ENCODE assay signal across 29 mouse cellular contexts in genomic region chr17:75248632-75249031, GRCm38 (mm10).
DNase-seq lines count a peak whose midpoint lies in the region; ATAC-seq and TF ChIP-seq lines count a peak whose summit lies in the region.
"Had no signal": no experiment of that assay in that cellular context is flagged by ENCODE, and none has a peak within 500 bp of the region (broad histone marks: within the 10 kb centered on the region; RNA-seq: fewer than 3 reads in every experiment).

No protein-coding gene starts in this region.

- WGBS in kidney, embryonic 14.5 days: 27% methylated on average over 10 of the region's 10 CpGs
- WGBS in kidney, embryonic 15.5 days: 29% methylated on average over 10 of the region's 10 CpGs

- TF ChIP-seq POLR2A in embryonic fibroblast, embryonic 13.5 days (IDR thresholded peaks at IDR 0.05; ENCODE audit: low read depth, low read length): no peak

- no peaks in the 10 kb centered on the region; the same call in 1 of the 2 replicates for H3K36me3 ChIP-seq in kidney, embryonic 14.5 days (ENCODE audit: control insufficient read depth, insufficient read depth, low read length)
- H3K36me3 ChIP-seq in kidney, embryonic 15.5 days: peaks cover 15% of the 10 kb centered on the region
- H3K36me3 ChIP-seq: embryonic facial prominence, embryonic 12.5 days; embryonic facial prominence, embryonic 15.5 days; forebrain, embryonic 12.5 days; forebrain, embryonic 15.5 days; heart, embryonic 15.5 days; hindbrain, embryonic 10.5 days; hindbrain, embryonic 13.5 days had no signal

- peak; percentile 21 for DNase-seq in embryo, embryonic 10 days (ENCODE audit: low spot score)
- DNase-seq in embryo, embryonic 11 days: no peak
- DNase-seq in kidney, postnatal 4 days: peak; percentile 9 to 15
- no peak for DNase-seq in kidney, postnatal 14 days
- no peak for DNase-seq in urinary bladder, postnatal 4 days (ENCODE audit: low spot score in 2 of 2)
- DNase-seq: adrenal gland, adult 8-10 months; adrenal gland, postnatal 25 days; cerebellum, adult 18-20 months; cerebellum, adult 9-10 months; cerebellum, postnatal 14 days; gastrocnemius, postnatal 10 days; gastrocnemius, postnatal 36 days; heart, adult 2 months; heart, postnatal 10 days; heart, postnatal 36 days had no signal

- H3K9me3 ChIP-seq in kidney, embryonic 14.5 days (ENCODE audit: control insufficient read depth, low read length): no peaks in the 10 kb centered on the region
- H3K9me3 ChIP-seq in kidney, embryonic 15.5 days (replicated peaks): no peaks in the 10 kb centered on the region
- H3K9me3 ChIP-seq: embryonic facial prominence, embryonic 12.5 days; embryonic facial prominence, embryonic 15.5 days; forebrain, embryonic 12.5 days; forebrain, embryonic 15.5 days; heart, embryonic 15.5 days; hindbrain, embryonic 10.5 days; hindbrain, embryonic 13.5 days had no signal

- no peak overlapping the region for H3K4me2 ChIP-seq in kidney, embryonic 14.5 days (replicated peaks; ENCODE audit: low read depth, low read length)
- no peak overlapping the region for H3K4me2 ChIP-seq in kidney, embryonic 15.5 days
- H3K4me2 ChIP-seq: embryonic facial prominence, embryonic 12.5 days; embryonic facial prominence, embryonic 15.5 days; forebrain, embryonic 12.5 days; forebrain, embryonic 15.5 days; heart, embryonic 11.5 days; heart, embryonic 15.5 days; hindbrain, embryonic 13.5 days had no signal

- no peak for TF ChIP-seq CTCF in embryonic fibroblast, embryonic 13.5 days (IDR thresholded peaks at IDR 0.05; ENCODE audit: borderline replicate concordance, insufficient read depth, low read length)

- no peaks in the 10 kb centered on the region for H3K27me3 ChIP-seq in kidney, embryonic 14.5 days (ENCODE audit: control insufficient read depth, insufficient read depth, low read length)
- H3K27me3 ChIP-seq in kidney, embryonic 15.5 days: no peaks in the 10 kb centered on the region
- H3K27me3 ChIP-seq: embryonic facial prominence, embryonic 12.5 days; embryonic facial prominence, embryonic 15.5 days; forebrain, embryonic 12.5 days; forebrain, embryonic 15.5 days; heart, embryonic 15.5 days; hindbrain, embryonic 13.5 days had no signal

- ATAC-seq in kidney, embryonic 14.5 days (ENCODE audit: low FRiP score, low TSS enrichment): 0 out of 2 replicates have a peak, but pooled peaks have one; percentile 16
- ATAC-seq in kidney, embryonic 15.5 days (replicated peaks; ENCODE audit: low FRiP score): no peak
- ATAC-seq: activated CD4-positive, CD25-positive, alpha-beta regulatory T cell, adult 4 months; forebrain, embryonic 15.5 days; hindbrain, embryonic 16.5 days had no signal

- H3K4me1 ChIP-seq in kidney, embryonic 14.5 days (ENCODE audit: control insufficient read depth, insufficient read depth, low read length): 0 out of 2 replicates have a peak, but pooled peaks cover 4% of the 10 kb centered on the region
- H3K4me1 ChIP-seq in kidney, embryonic 15.5 days: peaks cover 12% of the 10 kb centered on the region
- H3K4me1 ChIP-seq in embryonic fibroblast, embryonic 13.5 days (ENCODE audit: control insufficient read depth, insufficient read depth, low read length): peaks cover 26% of the 10 kb centered on the region
- H3K4me1 ChIP-seq: embryonic facial prominence, embryonic 12.5 days; forebrain, embryonic 12.5 days; forebrain, embryonic 15.5 days; hindbrain, embryonic 10.5 days; hindbrain, embryonic 13.5 days had no signal

- H3K27ac ChIP-seq in kidney, embryonic 14.5 days (ENCODE audit: low read depth, low read length): no peak overlapping the region
- H3K27ac ChIP-seq in kidney, embryonic 15.5 days: no peak overlapping the region
- H3K27ac ChIP-seq in embryonic fibroblast, embryonic 13.5 days (ENCODE audit: insufficient read depth, low read length): peak overlapping the region; percentile 61; the same call in 1 of the 2 replicates
- H3K27ac ChIP-seq: embryonic facial prominence, embryonic 12.5 days; embryonic facial prominence, embryonic 15.5 days; forebrain, embryonic 12.5 days; forebrain, embryonic 15.5 days; heart, adult 2 months; heart, embryonic 15.5 days; hindbrain, embryonic 10.5 days; hindbrain, embryonic 13.5 days had no signal

- no peak overlapping the region for H3K4me3 ChIP-seq in kidney, embryonic 14.5 days (ENCODE audit: low read length)
- no peak overlapping the region for H3K4me3 ChIP-seq in kidney, embryonic 15.5 days (replicated peaks)
- H3K4me3 ChIP-seq in embryonic fibroblast, embryonic 13.5 days (ENCODE audit: insufficient read depth, low read length): no peak overlapping the region
- H3K4me3 ChIP-seq: embryonic facial prominence, embryonic 12.5 days; embryonic facial prominence, embryonic 15.5 days; erythroblast, embryonic 14.5 days; forebrain, embryonic 12.5 days; forebrain, embryonic 15.5 days; heart, adult 2 months; heart, embryonic 15.5 days; hindbrain, embryonic 10.5 days; hindbrain, embryonic 13.5 days had no signal

- no peak overlapping the region for H3K9ac ChIP-seq in kidney, embryonic 14.5 days (ENCODE audit: low read depth, low read length)
- no peak overlapping the region for H3K9ac ChIP-seq in kidney, embryonic 15.5 days
- H3K9ac ChIP-seq: embryonic facial prominence, embryonic 12.5 days; embryonic facial prominence, embryonic 15.5 days; forebrain, embryonic 12.5 days; forebrain, embryonic 15.5 days; heart, embryonic 15.5 days; hindbrain, embryonic 13.5 days had no signal

Comparison
In these comparisons a context has a peak if more than half of its experiments do, and no peak if none do; other contexts are left out.
1. DNase-seq: peak in embryo, embryonic 10 days (single experiment) and kidney, postnatal 4 days (2 of 2); none in embryo, embryonic 11 days (single experiment), kidney, postnatal 14 days (single experiment) and urinary bladder, postnatal 4 days (0 of 2).